Mouse (Mus musculus): ENCODE results near the gene Klhl33. TPM values are rescaled to one million over a fixed set of nuclear protein-coding genes. Genes with fewer than 3 reads are reported as not detected.
"Not testable (repeated sequence)": the region's sequence is repeated elsewhere in the genome, so short reads cannot be mapped to it uniquely, and the experiment has no call there.

The Klhl33 gene
- total RNA-seq, 2 experiments from 2014 or later: 100 to 136 TPM

GRCm38 (mm10) chr14:50905327-50905726 is 8.0 kb upstream of the Klhl33 start:
- intact Hi-C loops (cut with DNase I); DNase-seq: not testable (repeated sequence)

DNA sequence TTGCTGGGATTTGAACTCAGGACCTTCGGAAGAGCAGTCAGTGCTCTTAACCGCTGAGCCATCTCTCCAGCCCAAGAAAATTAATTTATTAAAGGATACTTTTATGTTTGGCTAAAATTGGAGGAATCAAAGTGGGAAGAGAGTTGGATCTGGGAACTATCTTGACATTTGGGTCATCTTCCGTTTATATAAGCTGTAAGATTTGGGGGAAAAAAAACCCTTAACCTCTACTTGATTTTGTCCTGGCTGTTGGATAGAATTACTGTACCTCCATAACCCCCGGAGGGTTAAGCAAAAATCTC is 7.5 kb upstream of the Klhl33 start:
- no peak for DNase-seq
- intact Hi-C loops (cut with DNase I): no loop called here

DNA sequence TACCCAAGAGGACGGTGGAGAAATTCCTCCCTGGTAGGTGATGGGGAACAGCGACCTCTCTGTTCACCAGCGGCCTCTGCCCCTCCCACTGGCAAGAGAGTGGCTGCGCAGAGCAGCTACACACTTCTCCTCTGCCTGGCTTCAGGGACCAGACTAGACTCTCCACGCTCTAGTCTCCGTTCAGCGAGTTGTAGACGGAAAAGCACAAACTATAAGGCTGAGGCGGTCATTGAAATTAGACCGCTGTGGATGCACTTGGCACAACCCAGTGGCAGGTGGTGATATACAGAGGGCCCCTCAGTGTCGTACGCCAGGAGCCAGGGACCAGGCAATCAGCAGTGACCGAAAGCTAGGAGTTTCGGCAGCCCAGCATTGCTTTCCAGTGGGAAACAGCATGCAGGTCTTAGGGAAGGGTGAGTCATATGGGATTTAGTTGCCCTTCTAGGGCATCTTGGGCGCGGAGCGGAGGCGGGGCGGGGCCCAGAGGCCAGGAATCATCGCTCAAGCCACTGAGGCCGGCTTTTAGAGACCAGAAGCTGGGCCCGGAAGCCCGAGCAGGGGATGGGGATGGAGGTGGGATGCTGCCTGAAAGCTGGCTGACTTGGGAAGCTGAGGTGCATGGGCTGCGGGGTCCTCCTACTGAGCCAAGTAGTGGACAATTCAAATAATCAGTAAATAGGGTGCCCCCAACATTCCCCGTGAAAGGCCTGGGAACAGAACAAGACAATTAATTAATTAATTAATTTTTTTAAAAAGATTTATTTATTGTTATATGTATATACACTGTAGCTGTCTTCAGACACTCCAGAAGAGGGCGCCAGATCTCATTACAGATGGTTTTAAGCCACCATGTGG is 6.9 kb upstream of the Klhl33 start:
- intact Hi-C loops (cut with DNase I): no loop called here

GRCm38 (mm10) chr14:50897992-50898391 is 685 bp upstream of the Klhl33 start:
- intact Hi-C loops (cut with DNase I); DNase-seq: not testable (repeated sequence)

More for the DNA sequence above, 6.9 kb upstream of the Klhl33 start:
- DNase-seq: peak; percentile 23 to 38

DNA sequence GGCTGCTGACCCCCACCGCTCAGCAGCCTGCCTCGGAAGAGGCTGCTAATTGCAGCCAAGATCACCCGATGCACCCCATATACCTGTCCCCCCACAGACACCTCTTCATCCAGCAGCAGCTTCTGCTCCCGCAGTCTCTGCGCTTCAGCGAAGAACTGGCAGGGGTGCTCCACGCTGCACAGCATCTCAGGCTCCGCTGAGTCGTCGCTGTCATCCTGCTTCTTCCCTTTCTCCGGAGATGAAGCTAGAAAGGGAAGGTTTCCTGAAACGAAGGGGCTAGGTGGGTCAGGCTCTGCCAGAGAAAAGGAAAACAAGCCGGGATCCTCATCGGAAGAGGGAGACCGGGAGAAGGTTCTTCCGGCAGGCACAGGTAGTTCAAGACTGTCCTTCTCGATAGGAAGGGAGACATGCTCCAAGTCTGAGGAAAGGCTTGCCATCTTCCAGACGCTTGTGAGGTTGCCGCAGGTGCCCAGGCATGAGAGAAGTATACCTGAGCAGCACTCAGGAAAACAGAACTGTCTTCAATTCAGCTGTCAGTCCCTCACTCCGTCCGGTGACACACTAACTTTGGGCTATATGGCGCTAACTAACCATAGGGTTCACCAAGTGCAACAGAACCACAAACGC is 447 bp downstream of the Klhl33 start:
- DNase-seq: peak in 1 of 2 experiments; percentile 40
- intact Hi-C loops (cut with DNase I): no loop called here

DNA sequence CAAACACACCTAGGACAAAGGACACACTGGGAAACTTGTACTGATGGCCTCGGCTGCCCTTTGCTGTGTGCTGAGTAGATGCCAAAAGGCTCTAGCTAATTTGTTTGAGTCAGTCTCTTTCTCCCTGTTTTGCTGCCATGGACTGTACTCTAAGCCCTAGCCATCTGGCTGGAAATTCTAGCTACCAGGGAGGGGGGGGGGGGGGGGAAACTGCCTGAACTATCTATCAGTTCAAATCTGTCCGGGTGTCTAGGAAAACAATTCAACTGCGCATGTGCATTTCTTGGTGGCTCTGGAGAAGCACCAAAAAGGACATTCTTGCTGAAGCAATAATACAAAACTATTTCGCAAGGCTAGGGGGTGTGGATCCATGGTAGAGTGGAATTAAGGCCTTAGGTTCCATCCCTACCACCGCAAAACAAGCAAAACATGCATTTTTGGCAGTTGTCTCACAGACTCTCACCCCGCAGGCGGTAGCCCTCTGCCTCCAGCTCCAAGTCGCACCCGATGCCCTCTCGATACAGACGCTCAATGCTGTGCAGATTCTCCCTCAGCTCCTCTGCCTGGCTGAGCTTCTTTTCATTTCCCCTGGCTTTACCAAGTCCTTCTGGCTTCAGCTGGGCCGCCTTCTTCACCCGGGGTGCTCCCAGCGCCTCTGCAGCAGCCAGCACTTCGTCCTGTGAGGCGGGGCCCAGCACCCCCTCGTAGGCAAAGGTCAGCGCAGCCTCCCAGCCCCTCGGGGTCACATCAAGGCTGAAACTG is 1.1 kb downstream of the Klhl33 start:
- peak; percentile 72 to 75 for DNase-seq
- intact Hi-C loops (cut with DNase I): no loop called here

- no peak for DNase-seq
- intact Hi-C loops (cut with DNase I): no loop called here
These were observed 1.9 kb downstream of the Klhl33 start for GRCm38 (mm10) chr14:50895407-50895806.

DNA sequence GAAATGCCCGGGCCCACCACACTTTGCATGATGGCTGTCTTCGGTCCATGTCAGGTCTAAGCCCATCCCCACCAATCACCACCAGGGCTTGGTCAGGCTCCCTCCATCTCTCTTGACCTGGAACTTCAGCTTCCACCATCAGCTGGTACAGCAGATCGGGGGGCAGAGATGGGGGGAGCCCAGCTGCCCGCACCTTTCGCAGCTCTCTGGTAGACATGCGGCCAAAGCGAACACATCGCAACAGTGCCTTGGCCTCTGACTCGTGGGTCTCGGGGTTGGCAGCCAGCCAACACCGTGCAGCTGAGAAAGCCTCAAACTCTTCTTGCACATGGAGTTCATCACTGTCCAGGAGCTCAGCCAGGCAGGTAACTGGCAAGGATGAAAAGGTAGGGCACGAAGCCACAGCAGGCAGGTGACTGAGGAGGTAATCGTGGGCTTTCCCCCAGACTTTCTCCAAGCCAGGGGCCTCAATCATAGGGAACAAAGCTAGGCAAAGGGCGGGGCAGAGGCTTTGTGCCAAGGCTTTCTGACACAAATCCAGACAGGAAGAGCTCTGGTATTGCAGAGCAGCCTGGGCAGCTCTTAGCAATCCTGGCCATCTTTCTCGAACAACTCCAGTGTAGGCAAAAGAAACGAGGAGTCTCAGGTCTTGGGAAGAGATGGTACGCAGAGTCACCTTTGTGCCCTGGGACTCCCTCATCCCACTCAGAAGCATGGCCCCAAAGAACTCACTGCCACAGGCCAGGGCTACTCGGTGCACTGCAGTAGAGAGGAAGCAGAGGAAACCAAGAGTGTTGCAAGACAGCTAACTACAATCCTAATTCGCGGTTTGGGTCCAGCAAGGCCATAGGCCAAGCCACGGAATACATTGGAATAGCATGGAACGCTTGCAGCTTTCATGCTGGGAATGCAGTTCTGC is 4.5 kb downstream of the Klhl33 start:
- peak; percentile 26 to 38 for DNase-seq
- intact Hi-C loops (cut with DNase I): no loop called here

- intact Hi-C loops (cut with DNase I): no loop called here
- DNase-seq: no peak
These were observed 5.2 kb downstream of the Klhl33 start for GRCm38 (mm10) chr14:50892091-50892490.

- intact Hi-C loops (cut with DNase I): no loop called here
- no peak for DNase-seq
These were observed 5.7 kb downstream of the Klhl33 start for GRCm38 (mm10) chr14:50891621-50892020.

- intact Hi-C loops (cut with DNase I): no loop called here
These were observed 20.9 kb downstream of the Klhl33 start for GRCm38 (mm10) chr14:50876236-50876950.

DNA sequence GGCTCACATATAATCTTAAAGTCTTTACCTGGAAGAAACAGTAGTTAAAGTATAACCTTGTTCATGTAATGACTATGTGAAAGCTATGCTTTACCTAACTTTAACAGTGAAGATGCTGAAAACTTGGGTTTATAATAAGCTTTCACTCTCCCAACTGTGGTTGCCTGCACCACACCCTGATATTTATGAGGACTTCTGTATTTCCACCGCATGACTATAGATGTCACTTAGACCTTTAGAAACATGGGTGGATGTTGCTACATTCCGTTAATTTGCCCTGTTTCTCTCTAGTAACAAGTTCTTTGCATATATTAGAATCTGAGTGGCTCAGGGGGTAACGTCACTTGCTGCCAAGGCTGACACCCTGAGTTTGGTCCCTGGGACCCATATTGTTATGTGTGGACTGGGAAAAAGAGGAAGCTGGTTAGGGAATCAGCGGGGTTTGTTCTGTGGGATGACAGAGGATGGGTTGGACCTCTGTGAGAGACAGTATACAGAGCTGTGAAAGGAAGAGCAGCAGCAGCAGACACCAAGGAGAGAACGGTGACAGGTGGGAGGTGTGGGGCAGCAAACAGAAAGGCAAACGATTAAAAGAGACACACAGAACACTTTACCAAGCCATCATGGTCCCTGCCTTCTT is 21.6 kb downstream of the Klhl33 start:
- no peak for DNase-seq
- intact Hi-C loops (cut with DNase I): no loop called here

More at GRCm38 (mm10) chr14:50876236-50876950, 20.9 kb downstream of the Klhl33 start:
- no peak for DNase-seq

DNA sequence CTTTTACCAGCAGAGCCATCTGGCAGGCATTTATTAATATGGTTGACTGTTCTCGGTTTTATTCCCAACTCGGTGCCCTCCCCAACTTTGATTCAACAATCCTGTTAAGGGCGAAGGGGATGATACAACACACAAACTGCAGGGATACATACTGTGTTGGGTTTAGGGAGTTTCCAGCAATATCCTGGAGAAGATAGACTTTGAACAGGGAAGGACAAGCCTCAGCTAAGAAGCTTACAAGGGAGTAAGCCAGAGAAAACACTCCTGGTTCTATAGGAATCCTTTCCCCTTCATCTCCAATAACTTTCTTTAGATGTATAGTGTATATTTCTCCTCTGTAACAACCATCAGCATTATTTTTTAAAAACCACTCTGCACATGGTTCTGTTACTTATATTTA is 22.1 kb downstream of the Klhl33 start:
- no peak for DNase-seq
- intact Hi-C loops (cut with DNase I): no loop called here

DNA sequence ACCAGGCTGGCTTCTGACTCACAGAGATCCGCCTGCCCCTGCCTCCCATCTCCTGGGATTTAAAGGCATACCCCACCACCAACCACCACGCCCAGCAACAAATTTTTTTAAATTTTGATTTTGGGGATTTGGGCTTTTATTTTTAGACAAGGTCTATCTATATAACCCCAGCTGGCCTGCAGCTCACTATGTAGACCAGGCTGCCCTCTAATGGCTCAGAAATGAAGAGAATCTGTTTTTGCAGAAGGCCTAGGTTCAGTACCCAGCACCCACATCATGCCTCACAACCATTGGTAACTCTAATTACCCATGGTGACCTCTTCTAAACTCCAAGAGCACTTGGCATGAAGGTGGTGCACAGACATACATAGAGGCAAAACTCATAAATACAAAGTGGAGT is 26.0 kb downstream of the Klhl33 start:
- no peak for DNase-seq
- intact Hi-C loops (cut with DNase I): no loop called here

DNA sequence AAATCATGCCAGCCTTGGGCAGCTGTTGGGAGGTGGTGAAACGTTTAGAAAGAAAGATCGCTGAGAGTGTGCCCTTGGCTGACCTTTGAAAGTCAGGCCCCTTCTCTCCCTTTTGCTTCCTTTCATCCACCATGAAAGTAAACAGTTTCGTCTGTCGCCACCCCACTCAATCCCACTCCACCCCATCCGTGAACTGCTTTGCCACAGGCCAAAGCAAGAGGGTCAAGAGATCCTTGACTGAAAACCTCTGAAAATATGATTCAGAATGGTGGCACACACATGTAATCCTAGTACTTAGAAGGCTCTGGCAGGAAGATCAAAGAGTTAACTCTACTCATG is 26.5 kb downstream of the Klhl33 start:
- no peak for DNase-seq
- intact Hi-C loops (cut with DNase I): no loop called here

DNA sequence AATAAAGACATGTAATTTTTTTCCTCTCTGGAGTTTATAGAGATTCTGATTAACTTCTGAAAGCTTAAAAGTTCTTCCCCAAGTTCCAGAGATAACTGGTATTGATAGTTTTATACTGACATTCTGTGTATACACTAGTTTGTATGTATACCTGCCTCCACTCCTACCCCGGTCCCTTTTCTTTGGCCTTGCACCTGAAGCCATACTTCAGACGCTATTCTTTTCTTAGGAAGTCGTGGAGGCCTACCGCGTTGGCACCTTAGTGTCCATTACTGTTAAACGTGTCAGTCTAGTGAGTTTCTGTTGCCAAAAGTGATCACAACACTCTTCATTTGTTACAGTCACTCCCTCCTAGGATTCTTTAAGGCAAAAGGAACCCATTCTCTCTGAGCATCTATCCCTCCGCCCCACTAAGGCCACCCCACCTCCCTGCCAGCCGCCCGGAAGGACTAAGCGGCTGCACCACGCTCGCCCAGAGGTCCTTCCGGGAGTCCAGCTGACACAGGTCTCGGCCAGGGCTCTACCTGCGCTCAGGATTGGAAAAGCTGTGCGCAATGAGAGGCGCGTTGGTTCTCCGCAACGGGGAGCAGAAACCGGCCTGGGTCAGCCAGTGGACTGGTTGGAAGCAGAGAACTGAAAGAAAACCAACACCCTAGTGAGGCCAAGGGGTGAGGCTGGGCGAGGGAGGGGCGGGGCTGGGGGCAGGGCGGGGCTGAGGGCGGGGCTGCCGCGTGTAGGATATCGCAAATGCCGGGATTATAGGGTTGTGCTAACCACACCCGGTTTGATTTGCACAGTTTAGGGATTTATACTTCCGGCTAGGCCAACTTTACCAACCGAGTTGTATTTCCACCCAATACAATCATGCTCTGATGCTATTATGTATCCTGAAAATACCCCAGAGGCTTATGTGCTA is 27.2 kb downstream of the Klhl33 start, which contains the start of gene Tep1:
TSS of gene Tep1 (minus strand) at position 672 of the 916 bp plus-strand sequence.
- DNase-seq: peak; percentile 57 to 79
- intact Hi-C loops (cut with DNase I): loop anchor here (5.0 kb wide), 1 partner anchor 63 kb away; the partner anchor contains the start of genes Ccnb1ip1 and Parp2

GRCm38 (mm10) chr14:50868656-50869055 is 28.7 kb downstream of the Klhl33 start:
- intact Hi-C loops (cut with DNase I): loop anchor here (5.0 kb wide), 1 partner anchor 61 kb away; the partner anchor contains the start of genes Ccnb1ip1 and Parp2
- DNase-seq: no peak

DNA sequence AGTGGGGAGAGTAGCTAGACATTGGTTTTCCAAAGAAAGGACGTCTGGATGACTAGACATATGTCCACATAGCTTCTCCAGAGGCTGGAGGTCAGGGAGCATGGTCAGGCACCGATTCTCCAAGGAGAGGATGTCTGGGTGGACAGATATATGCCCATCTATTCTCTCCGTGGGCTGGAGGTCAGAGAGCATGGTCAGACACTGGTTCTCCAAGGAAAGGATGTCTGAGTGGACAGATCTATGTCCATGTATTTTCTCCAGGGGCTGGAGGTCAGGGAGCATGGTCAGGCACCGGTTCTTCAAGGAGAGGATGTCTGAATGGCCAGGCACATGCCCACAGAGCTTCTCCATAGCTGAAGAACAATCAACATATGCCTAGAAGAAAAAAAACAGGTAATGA is 29.1 kb downstream of the Klhl33 start:
- intact Hi-C loops (cut with DNase I): loop anchor here (5.0 kb wide), 1 partner anchor 61 kb away; the partner anchor contains the start of genes Ccnb1ip1 and Parp2
- DNase-seq: no peak

All from gastrocnemius, postnatal 36 days (tissue).